Mouse (Mus musculus): Measurements from ENCODE around the gene Vmn1r32. TPM values are rescaled to one million over a fixed set of nuclear protein-coding genes. Genes with fewer than 3 reads are reported as not detected.

The Vmn1r32 gene
- polyA plus RNA-seq (2017; shearing (Covaris generic)): under 1 TPM in 1 of 2 experiments, not detected in 1; 0.23 TPM

GRCm38 (mm10) chr6:66559996-66560395 lies at the start of gene Vmn1r32:
TSS of gene Vmn1r32 (minus strand) at chr6:66560096.

GRCm38 (mm10) chr6:66535028-66535862 lies 24.7 kb downstream of the Vmn1r32 start, which contains the start of gene Mad2l1:
TSS of gene Mad2l1 (plus strand) at chr6:66535390.

Other genes starting within 250 kb of the Vmn1r32 start
- gene Mad2l1, start 24.7 kb downstream of the Vmn1r32 start, polyA plus RNA-seq (2017; shearing (Covaris generic)): 10 to 100 TPM; 34.7 to 35.9 TPM
- gene Vmn1r33, start 58.2 kb upstream of the Vmn1r32 start, polyA plus RNA-seq (2017; shearing (Covaris generic)): not detected
- not detected for gene Vmn1r34, start 83.8 kb upstream of the Vmn1r32 start, polyA plus RNA-seq (2017; shearing (Covaris generic))
- not detected for gene Vmn1r35, start 125.8 kb upstream of the Vmn1r32 start, polyA plus RNA-seq (2017; shearing (Covaris generic))
- gene Vmn1r36, start 159.1 kb upstream of the Vmn1r32 start, polyA plus RNA-seq (2017; shearing (Covaris generic)): not detected
- gene Vmn1r37, start 169.3 kb upstream of the Vmn1r32 start, polyA plus RNA-seq (2017; shearing (Covaris generic)): not detected
- gene Vmn1r38, start 222.5 kb upstream of the Vmn1r32 start, polyA plus RNA-seq (2017; shearing (Covaris generic)): not detected

All from activated CD4-positive, CD25-positive, alpha-beta regulatory T cell (primary cell).